Mouse (Mus musculus): ENCODE measurements around the gene Fam50b. TPM values are rescaled to one million over a fixed set of nuclear protein-coding genes. Genes with fewer than 3 reads are reported as not detected.
A peak's percentile ranks its signal among the peaks of the same experiment; 100 is the strongest.

Fam50b gene
- polyA plus RNA-seq, 1 experiment from 2014 or later, result not detected

GRCm38 (mm10) chr13:34776767-34777166, 42.1 kb downstream of the Fam50b start:
- no peaks in the 10 kb centered on the region for H3K36me3 ChIP-seq (ENCODE audit: control insufficient read depth, insufficient read depth, low read length)
- no peak overlapping the region for H3K9ac ChIP-seq (ENCODE audit: low read depth, low read length)
- WGBS, result 78% methylated on average over 3 of the region's 3 CpGs
- ATAC-seq (replicated peaks; ENCODE audit: low FRiP score) (no peak), DNase-seq (ENCODE audit: low spot score) (no peak)
- H3K4me3 ChIP-seq (ENCODE audit: low read depth, low read length), result no peak overlapping the region
- no peak overlapping the region for H3K27ac ChIP-seq (ENCODE audit: low read depth, low read length)
- 0 out of 2 replicates have a peak, but pooled peaks cover 4% of the 10 kb centered on the region for H3K4me1 ChIP-seq (replicated peaks; ENCODE audit: control insufficient read depth, insufficient read depth, low read length)
- no peaks in the 10 kb centered on the region for H3K27me3 ChIP-seq (replicated peaks; ENCODE audit: control insufficient read depth, insufficient read depth, low read length)
- H3K9me3 ChIP-seq (ENCODE audit: control insufficient read depth, low read length), result no peaks in the 10 kb centered on the region
- no peak overlapping the region for H3K4me2 ChIP-seq

DNA sequence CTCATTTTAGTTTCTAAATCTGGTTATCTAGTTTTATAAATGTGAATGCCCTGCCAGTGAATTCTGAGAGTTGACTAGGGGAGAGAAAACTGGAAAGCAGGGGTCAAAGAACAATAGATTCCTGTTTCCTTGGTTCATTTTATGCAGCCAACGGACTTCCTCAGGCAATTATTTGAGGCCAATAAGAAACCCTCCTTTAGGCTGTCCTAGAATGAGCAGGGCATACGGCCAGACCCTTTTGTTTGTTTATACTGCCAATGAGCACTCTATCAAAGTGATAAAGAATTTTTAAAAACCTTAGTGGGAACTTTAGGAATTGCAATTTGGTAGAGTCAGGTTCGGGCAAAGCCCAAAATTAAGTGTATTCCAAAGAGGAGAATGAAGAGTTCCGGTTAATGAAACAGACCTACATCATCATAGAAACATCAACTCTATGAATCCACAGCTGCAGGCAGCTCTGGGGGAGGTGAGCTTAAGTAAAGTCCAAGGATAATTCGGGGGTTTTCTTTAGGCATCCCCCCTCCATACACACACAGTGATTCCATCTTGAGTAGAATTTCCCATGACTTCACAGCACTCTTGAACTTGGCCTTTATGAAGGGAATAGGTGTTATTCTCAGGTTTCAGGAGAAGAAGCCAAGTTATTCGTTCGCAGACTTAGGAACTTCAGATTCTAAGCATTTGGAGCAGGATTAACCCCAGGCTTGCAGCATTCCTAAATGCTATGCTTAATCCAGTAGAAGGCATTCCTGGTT, 46.4 kb downstream of the Fam50b start:
- Histone ChIP-seq H3K27me3 (replicated peaks; ENCODE audit: control insufficient read depth, insufficient read depth, low read length) (no peaks in the 10 kb centered on the region), H3K27ac (ENCODE audit: low read depth, low read length) (peak overlapping the region; percentile 23; the same call in 1 of the 2 replicates), H3K4me1 (replicated peaks; ENCODE audit: control insufficient read depth, insufficient read depth, low read length) (0 out of 2 replicates have a peak, but pooled peaks cover 7% of the 10 kb centered on the region), H3K9me3 (ENCODE audit: control insufficient read depth, low read length) (no peaks in the 10 kb centered on the region), H3K4me2 (no peak overlapping the region), H3K9ac (ENCODE audit: low read depth, low read length) (no peak overlapping the region), H3K4me3 (ENCODE audit: low read depth, low read length) (no peak overlapping the region), H3K36me3 (ENCODE audit: control insufficient read depth, insufficient read depth, low read length) (no peaks in the 10 kb centered on the region)
- DNase-seq (ENCODE audit: low spot score) (no peak), ATAC-seq (replicated peaks; ENCODE audit: low FRiP score) (no peak)
- WGBS, result 56% methylated on average over 7 of the region's 7 CpGs

DNA sequence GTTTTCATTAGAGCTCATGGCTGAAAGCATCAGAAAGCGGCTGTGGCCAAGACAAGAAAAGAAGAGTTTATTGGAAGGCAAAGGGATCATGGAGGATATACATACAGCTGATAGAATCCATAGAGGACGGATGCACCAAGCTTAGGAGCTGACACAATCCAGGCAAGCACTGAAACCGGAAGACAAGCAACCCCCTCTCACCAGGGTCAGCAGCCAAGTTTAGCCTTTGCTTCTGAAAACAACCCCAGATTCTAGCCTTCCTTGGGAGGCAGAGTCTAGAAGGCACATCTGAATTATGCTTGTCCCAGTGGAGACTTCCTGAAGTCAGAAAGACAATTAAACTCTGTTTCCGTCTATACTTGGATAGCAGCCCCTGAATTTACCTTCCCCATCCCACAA, 47.0 kb downstream of the Fam50b start:
- no peaks in the 10 kb centered on the region for H3K36me3 ChIP-seq (ENCODE audit: control insufficient read depth, insufficient read depth, low read length)
- peak overlapping the region; percentile 23; the same call in 1 of the 2 replicates for H3K27ac ChIP-seq (ENCODE audit: low read depth, low read length)
- WGBS, result 66% methylated on average over 4 of the region's 4 CpGs

DNA sequence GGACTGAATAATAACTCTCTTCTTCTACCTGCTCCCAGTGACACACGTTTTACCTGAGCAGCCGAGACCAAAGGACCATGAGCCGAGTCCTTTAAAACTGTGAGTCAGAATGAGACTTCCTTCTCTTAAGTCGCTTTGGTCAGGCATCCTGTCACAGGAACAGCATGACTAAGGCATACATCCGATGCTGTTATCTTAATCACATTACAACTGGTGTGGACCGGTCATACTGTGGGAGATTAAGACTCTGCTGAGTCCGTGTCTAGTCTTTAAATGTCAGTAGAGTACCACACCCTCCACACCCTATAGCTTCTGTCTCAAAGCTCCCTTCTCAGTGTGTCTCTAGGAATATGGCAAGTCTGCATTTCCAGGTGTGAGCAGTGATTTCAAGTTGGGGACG, 50.2 kb downstream of the Fam50b start:
- 53% methylated on average over 8 of the region's 8 CpGs for WGBS
- no peak overlapping the region for H3K4me2 ChIP-seq
- H3K4me3 ChIP-seq (ENCODE audit: low read depth, low read length), result no peak overlapping the region
- H3K4me1 ChIP-seq (replicated peaks; ENCODE audit: control insufficient read depth, insufficient read depth, low read length), result 0 out of 2 replicates have a peak, but pooled peaks cover 5% of the 10 kb centered on the region
- no peaks in the 10 kb centered on the region for H3K27me3 ChIP-seq (replicated peaks; ENCODE audit: control insufficient read depth, insufficient read depth, low read length)
- H3K36me3 ChIP-seq (ENCODE audit: control insufficient read depth, insufficient read depth, low read length), result no peaks in the 10 kb centered on the region
- no peak overlapping the region for H3K27ac ChIP-seq (ENCODE audit: low read depth, low read length)
- no peak overlapping the region for H3K9ac ChIP-seq (ENCODE audit: low read depth, low read length)
- DNase-seq (ENCODE audit: low spot score) (no peak), ATAC-seq (replicated peaks; ENCODE audit: low FRiP score) (peak; percentile 67)
- no peaks in the 10 kb centered on the region for H3K9me3 ChIP-seq (ENCODE audit: control insufficient read depth, low read length)

More for the DNA sequence above, 47.0 kb downstream of the Fam50b start:
- Histone ChIP-seq H3K27me3 (replicated peaks; ENCODE audit: control insufficient read depth, insufficient read depth, low read length) (no peaks in the 10 kb centered on the region), H3K4me1 (replicated peaks; ENCODE audit: control insufficient read depth, insufficient read depth, low read length) (0 out of 2 replicates have a peak, but pooled peaks cover 7% of the 10 kb centered on the region), H3K9me3 (ENCODE audit: control insufficient read depth, low read length) (no peaks in the 10 kb centered on the region), H3K9ac (ENCODE audit: low read depth, low read length) (no peak overlapping the region), H3K4me3 (ENCODE audit: low read depth, low read length) (no peak overlapping the region), H3K4me2 (no peak overlapping the region)
- no peak for DNase-seq (ENCODE audit: low spot score)
- ATAC-seq (replicated peaks; ENCODE audit: low FRiP score), result no peak

- no peak overlapping the region for H3K4me2 ChIP-seq
- 68% methylated on average over 5 of the region's 5 CpGs for WGBS
- no peaks in the 10 kb centered on the region for H3K36me3 ChIP-seq (ENCODE audit: control insufficient read depth, insufficient read depth, low read length)
- 0 out of 2 replicates have a peak, but pooled peaks cover 3% of the 10 kb centered on the region for H3K4me1 ChIP-seq (replicated peaks; ENCODE audit: control insufficient read depth, insufficient read depth, low read length)
- no peaks in the 10 kb centered on the region for H3K27me3 ChIP-seq (replicated peaks; ENCODE audit: control insufficient read depth, insufficient read depth, low read length)
- ATAC-seq (replicated peaks; ENCODE audit: low FRiP score) (no peak; the same call in 1 of the 2 replicates), DNase-seq (ENCODE audit: low spot score) (no peak)
- no peak overlapping the region for H3K9ac ChIP-seq (ENCODE audit: low read depth, low read length)
- no peak overlapping the region for H3K27ac ChIP-seq (ENCODE audit: low read depth, low read length)
- H3K4me3 ChIP-seq (ENCODE audit: low read depth, low read length), result no peak overlapping the region
- no peaks in the 10 kb centered on the region for H3K9me3 ChIP-seq (ENCODE audit: control insufficient read depth, low read length)
Observed at GRCm38 (mm10) chr13:34786634-34787033, 52.0 kb downstream of the Fam50b start.

GRCm38 (mm10) chr13:34787546-34787945, 52.9 kb downstream of the Fam50b start:
- ATAC-seq (replicated peaks; ENCODE audit: low FRiP score), result no peak
- WGBS, result 72% methylated on average over 5 of the region's 5 CpGs
- Histone ChIP-seq H3K4me1 (replicated peaks; ENCODE audit: control insufficient read depth, insufficient read depth, low read length) (no peaks in the 10 kb centered on the region), H3K9me3 (ENCODE audit: control insufficient read depth, low read length) (no peaks in the 10 kb centered on the region), H3K4me2 (no peak overlapping the region), H3K36me3 (ENCODE audit: control insufficient read depth, insufficient read depth, low read length) (no peaks in the 10 kb centered on the region), H3K4me3 (ENCODE audit: low read depth, low read length) (no peak overlapping the region), H3K27ac (ENCODE audit: low read depth, low read length) (no peak overlapping the region), H3K27me3 (replicated peaks; ENCODE audit: control insufficient read depth, insufficient read depth, low read length) (no peaks in the 10 kb centered on the region), H3K9ac (ENCODE audit: low read depth, low read length) (no peak overlapping the region)
- DNase-seq (ENCODE audit: low spot score), result no peak

DNA sequence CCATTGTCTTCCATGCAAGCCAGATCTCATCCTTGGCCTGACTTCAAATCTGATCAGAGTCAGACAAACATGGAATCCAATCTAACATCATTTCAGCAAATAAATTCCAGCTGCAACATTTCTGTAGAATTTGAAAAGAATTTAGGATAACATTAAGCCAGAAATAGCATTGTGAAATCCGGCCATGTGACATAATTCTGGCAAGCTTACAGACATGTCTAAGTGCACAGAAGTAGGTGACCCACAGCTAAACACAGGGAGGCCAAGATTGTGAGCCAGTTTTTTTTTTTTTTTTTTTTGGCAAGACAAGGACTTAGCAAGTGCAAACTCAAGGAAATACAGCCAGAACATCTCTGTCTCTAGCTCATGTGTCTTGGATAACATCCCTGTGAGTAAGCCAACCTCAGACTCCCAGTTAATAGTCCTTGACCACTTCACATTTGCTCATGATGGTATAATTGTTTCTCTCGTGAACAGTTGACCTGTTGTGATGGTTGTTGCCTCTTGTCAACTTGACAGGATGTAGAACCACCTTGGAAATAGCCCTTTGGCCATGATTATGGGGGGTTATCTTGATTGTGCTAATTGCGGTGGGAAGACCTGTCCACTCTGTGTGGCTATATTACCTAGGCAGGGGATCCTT, 54.6 kb downstream of the Fam50b start:
- H3K9ac ChIP-seq (ENCODE audit: low read depth, low read length), result no peak overlapping the region
- 73% methylated on average over 3 of the region's 3 CpGs for WGBS
- no peaks in the 10 kb centered on the region for H3K9me3 ChIP-seq (ENCODE audit: control insufficient read depth, low read length)
- H3K4me2 ChIP-seq, result no peak overlapping the region
- no peaks in the 10 kb centered on the region for H3K4me1 ChIP-seq (replicated peaks; ENCODE audit: control insufficient read depth, insufficient read depth, low read length)
- H3K27me3 ChIP-seq (replicated peaks; ENCODE audit: control insufficient read depth, insufficient read depth, low read length), result no peaks in the 10 kb centered on the region
- ATAC-seq (replicated peaks; ENCODE audit: low FRiP score) (no peak), DNase-seq (ENCODE audit: low spot score) (no peak)
- no peak overlapping the region for H3K27ac ChIP-seq (ENCODE audit: low read depth, low read length)
- H3K4me3 ChIP-seq (ENCODE audit: low read depth, low read length), result no peak overlapping the region
- no peaks in the 10 kb centered on the region for H3K36me3 ChIP-seq (ENCODE audit: control insufficient read depth, insufficient read depth, low read length)

GRCm38 (mm10) chr13:34793066-34793465, 58.4 kb downstream of the Fam50b start:
- no peak overlapping the region for H3K27ac ChIP-seq (ENCODE audit: low read depth, low read length)
- H3K9ac ChIP-seq (ENCODE audit: low read depth, low read length), result no peak overlapping the region
- H3K9me3 ChIP-seq (ENCODE audit: control insufficient read depth, low read length), result no peaks in the 10 kb centered on the region
- ATAC-seq (replicated peaks; ENCODE audit: low FRiP score), result no peak
- H3K36me3 ChIP-seq (ENCODE audit: control insufficient read depth, insufficient read depth, low read length), result no peaks in the 10 kb centered on the region
- 49% methylated on average over 7 of the region's 7 CpGs for WGBS
- no peak for DNase-seq (ENCODE audit: low spot score)
- H3K27me3 ChIP-seq (replicated peaks; ENCODE audit: control insufficient read depth, insufficient read depth, low read length), result no peaks in the 10 kb centered on the region
- no peak overlapping the region for H3K4me3 ChIP-seq (ENCODE audit: low read depth, low read length)
- H3K4me2 ChIP-seq, result no peak overlapping the region
- no peaks in the 10 kb centered on the region for H3K4me1 ChIP-seq (replicated peaks; ENCODE audit: control insufficient read depth, insufficient read depth, low read length)

All from liver, embryonic 11.5 days (tissue).